Mouse (Mus musculus) hindbrain, postnatal 0 days (tissue): ENCODE measurements around the gene Prl4a1. TPM values are rescaled to one million over a fixed set of nuclear protein-coding genes. Genes with fewer than 3 reads are reported as not detected.
"Not testable (repeated sequence)": the region's sequence is repeated elsewhere in the genome, so short reads cannot be mapped to it uniquely, and the experiment has no call there.

Experiments
- ATAC-seq: fragments of 200-750 bp; cut with Nextera tagmentation; 2 replicates; pipeline ENCODE4 v1.8.0; 2017; ENCODE audit warnings: mild to moderate bottlenecking, moderate TSS enrichment, moderate library complexity
- DNase-seq: peaks from one replicate; pipeline ENCODE4 v3.0.0-alpha.2; 2015; ENCODE audit warnings: low spot score
- H3K27ac ChIP-seq: fragments of 300-500 bp; sonication (generic); 2 replicates; pipeline ENCODE4 v1.5.1; 2014; ENCODE audit warnings: mild to moderate bottlenecking
- H3K27me3 ChIP-seq: fragments of 300-500 bp; sonication (generic); 2 replicates; pipeline ENCODE4 v1.6.1; 2014; ENCODE audit warnings: low read length, mixed read lengths; ENCODE audit not compliant: insufficient read depth
- H3K36me3 ChIP-seq: fragments of 300-500 bp; sonication (generic); 2 replicates; pipeline ENCODE4 v1.6.1; 2014; ENCODE audit warnings: low read length, mixed read lengths; ENCODE audit not compliant: insufficient read depth
- H3K4me1 ChIP-seq: fragments of 300-500 bp; sonication (generic); 2 replicates; pipeline ENCODE4 v1.6.1; 2014; ENCODE audit warnings: antibody characterized with exemption, low read length, mixed read lengths; ENCODE audit not compliant: insufficient read depth
- H3K4me2 ChIP-seq: fragments of 300-500 bp; sonication (generic); 2 replicates; pipeline ENCODE4 v1.6.1; 2014; ENCODE audit warnings: low read depth, mild to moderate bottlenecking, low read length, moderate library complexity, mixed read lengths
- H3K4me3 ChIP-seq: fragments of 300-500 bp; sonication (generic); 2 replicates; pipeline ENCODE4 v1.5.1; 2014; ENCODE audit warnings: low read length
- H3K9ac ChIP-seq: fragments of 300-500 bp; sonication (generic); replicated peaks from 2 replicates; pipeline ENCODE4 v1.6.1; 2014; ENCODE audit warnings: mild to moderate bottlenecking, low read length, moderate library complexity, mixed read lengths
- H3K9me3 ChIP-seq: fragments of 300-500 bp; sonication (generic); 2 replicates; pipeline ENCODE4 v1.6.1; 2016; ENCODE audit warnings: low read length, mixed read lengths
- CTCF ChIP-seq: IDR thresholded peaks from 2 replicates; pipeline ENCODE4 v1.5.1; 2016; ENCODE audit warnings: antibody characterized with exemption, control low read depth, low read depth
- WGBS: fragments of 180-500 bp; shearing (Covaris S2); extraction: QIAGEN DNeasy Blood & Tissue Kit; methylation state at CpG from one replicate; pipeline ENCODE4 v1.1.7; 2014; 5-methylcytosine and 5-hydroxymethylcytosine counted together
- polyA plus RNA-seq: library from polyadenylated mRNA; unstranded; fragments of >200 nt; fragmentation: Nextera tagmentation; extraction: Ambion mirVana; gene quantifications from 2 replicates; pipeline ENCODE4 v1.2.1, GENCODE M21; 2015
- total RNA-seq: library from RNA; depleted of rRNA; stranded (reverse); fragments of >200 nt; gene quantifications from 2 replicates; pipeline ENCODE4 v1.2.3, GENCODE M21; 2014; rRNA removed

The Prl4a1 gene
- total RNA-seq (not detected in 2 replicates), polyA plus RNA-seq (not detected in 2 replicates)

DNA sequence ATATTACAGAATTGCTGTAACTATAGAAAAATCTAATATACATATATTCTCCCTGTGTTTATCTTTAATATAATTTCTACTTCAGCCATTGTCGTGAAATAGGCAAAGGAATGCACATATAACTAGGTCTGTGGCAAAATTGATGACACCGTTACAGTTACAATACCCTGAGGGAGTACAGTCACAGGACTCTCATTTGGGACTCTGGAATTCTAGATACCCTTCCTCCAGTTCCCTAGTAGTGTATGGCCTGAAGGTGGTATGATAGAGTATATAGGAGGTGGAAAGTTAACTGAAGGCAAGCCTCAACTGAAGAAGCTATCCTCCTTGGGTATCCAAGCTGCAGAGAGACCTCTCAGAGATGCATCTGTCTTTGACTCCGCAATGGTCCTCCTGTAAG is at the start of gene Prl4a1:
Prl4a1 (plus strand) TSS at position 301 of the 400 bp plus-strand sequence.
- H3K4me2 ChIP-seq = no peak within 1 kb of the TSS
- DNase-seq = no peak
- no peak for ATAC-seq
- H3K27me3 ChIP-seq = no peaks in the 10 kb centered on the region
- no peak within 1 kb of the TSS for H3K27ac ChIP-seq
- H3K9me3 ChIP-seq = no peaks in the 10 kb centered on the region
- WGBS = 92% methylated on average over 3 of the region's 3 CpGs
- no peaks in the 10 kb centered on the region for H3K4me1 ChIP-seq
- H3K36me3 ChIP-seq = no peaks in the 10 kb centered on the region
- H3K4me3 ChIP-seq = no peak within 1 kb of the TSS
- no peak within 1 kb of the TSS for H3K9ac ChIP-seq
- TF ChIP-seq CTCF = no peak

DNA sequence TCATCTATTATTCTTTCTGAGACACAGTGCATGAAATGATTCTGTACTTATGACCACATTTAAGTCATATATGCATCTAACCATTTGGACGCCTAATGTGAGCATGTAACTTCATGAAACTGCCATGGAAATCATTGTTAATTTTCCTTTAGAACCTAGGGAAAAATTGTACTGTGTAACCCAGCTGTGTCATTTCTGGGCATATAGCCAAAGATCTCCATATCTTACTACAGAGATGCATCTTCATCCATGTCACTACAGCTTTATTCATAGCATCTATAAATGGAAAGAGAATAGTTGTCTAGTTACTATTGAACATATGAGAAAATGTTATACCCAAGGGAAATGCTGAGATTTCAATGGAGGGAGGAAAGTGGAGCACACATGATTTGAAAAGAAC is 43.1 kb upstream of the Prl4a1 start:
- DNase-seq = peak; percentile 52
- no peak for ATAC-seq
- Histone ChIP-seq H3K27me3 (no peaks in the 10 kb centered on the region), H3K36me3 (no peaks in the 10 kb centered on the region), H3K4me2 (no peak overlapping the region), H3K9ac (no peak overlapping the region), H3K4me3 (no peak overlapping the region), H3K9me3 (no peaks in the 10 kb centered on the region), H3K4me1 (no peaks in the 10 kb centered on the region), H3K27ac (no peak overlapping the region)
- no peak for TF ChIP-seq CTCF
- 61% methylated on average over 1 of the region's 1 CpGs for WGBS

DNA sequence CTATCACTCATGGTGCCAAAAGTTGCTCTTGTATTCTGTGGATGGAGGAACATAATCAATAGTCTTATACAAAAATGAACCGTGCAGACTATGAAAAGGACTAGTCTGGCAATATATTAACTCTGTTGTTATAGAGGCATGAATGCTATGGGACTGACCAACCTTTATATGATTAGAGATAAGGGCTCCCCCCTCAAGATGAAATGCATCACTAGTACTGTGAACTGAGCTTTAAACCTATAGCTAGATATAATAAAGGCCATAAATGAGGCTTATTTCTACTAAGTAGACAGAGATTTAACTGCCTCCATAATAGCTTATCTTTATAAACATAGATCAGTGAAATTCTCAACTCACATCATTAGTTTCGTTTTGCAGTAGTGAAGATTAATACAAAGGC is 41.7 kb upstream of the Prl4a1 start:
- 76% methylated on average over 2 of the region's 2 CpGs for WGBS
- not testable (repeated sequence) for H3K4me2 ChIP-seq, H3K27me3 ChIP-seq, H3K9me3 ChIP-seq, ATAC-seq, H3K4me1 ChIP-seq, H3K9ac ChIP-seq, DNase-seq, H3K36me3 ChIP-seq, H3K4me3 ChIP-seq, H3K27ac ChIP-seq

DNA sequence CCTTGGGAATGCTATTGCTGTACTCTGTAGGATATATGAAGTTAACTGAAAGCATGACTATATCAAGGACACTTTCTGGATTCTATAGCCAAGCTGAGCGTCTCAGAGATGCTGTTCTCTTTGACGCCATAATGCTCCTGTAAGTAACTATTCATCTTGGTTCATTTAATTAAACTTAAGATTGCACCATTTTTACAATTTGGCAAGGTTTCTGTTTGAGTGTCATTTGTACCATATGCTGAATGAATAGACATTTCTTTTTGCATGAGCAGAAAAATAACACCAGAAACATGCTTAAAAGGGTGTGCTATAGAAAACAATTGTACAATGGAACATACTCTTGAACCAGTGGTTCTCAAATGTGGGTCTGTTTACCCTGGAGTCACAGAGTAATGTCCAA is 38.4 kb upstream of the Prl4a1 start:
- DNase-seq = no peak
- TF ChIP-seq CTCF = no peak
- Histone ChIP-seq H3K27ac (no peak overlapping the region), H3K27me3 (no peaks in the 10 kb centered on the region), H3K9me3 (no peaks in the 10 kb centered on the region), H3K36me3 (no peaks in the 10 kb centered on the region), H3K9ac (no peak overlapping the region), H3K4me2 (no peak overlapping the region), H3K4me1 (no peaks in the 10 kb centered on the region), H3K4me3 (no peak overlapping the region)
- 86% methylated on average over 2 of the region's 2 CpGs for WGBS
- ATAC-seq = no peak

DNA sequence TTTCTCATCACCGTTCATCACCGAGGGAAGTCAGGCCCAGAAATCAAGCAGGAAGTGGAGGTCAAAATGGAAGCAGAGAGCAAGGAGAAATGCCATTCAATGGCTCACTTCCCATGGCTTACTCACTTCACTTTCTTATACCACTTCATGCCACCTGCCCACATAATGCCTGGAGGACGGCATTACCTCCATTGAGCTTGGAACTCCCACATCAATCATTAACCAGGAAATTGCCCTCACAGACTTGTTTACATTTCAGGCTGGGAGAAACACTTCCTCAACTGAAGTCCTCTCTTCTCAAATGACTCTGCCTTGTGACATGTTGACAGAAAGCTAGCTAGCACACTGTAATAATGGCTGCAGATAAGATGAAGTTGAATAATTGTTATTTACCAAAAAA is 19.5 kb upstream of the Prl4a1 start:
- not testable (repeated sequence) for ATAC-seq, H3K9me3 ChIP-seq, H3K27me3 ChIP-seq, DNase-seq, H3K9ac ChIP-seq, H3K36me3 ChIP-seq, H3K4me3 ChIP-seq, H3K4me2 ChIP-seq, H3K27ac ChIP-seq, H3K4me1 ChIP-seq
- WGBS = 83% methylated on average over 3 of the region's 3 CpGs

DNA sequence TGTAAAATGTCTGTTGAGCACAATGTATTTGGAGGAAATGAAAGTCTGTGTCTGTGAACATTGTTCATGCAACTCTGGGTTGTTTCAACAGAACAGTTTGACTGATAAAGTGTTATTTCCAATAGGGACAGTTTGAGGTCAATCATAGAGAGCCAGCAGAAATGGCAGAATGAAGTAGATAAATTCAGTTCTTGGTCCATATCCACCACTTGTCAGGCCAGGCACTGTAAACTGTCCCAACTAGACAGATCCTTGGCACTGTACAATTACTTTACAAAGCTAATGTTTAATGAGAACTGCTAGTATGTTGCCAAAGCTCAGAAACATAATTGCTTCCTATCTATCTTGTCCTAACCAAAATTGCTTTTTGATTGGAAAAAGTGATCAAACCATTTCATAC is 13.3 kb downstream of the Prl4a1 start:
- DNase-seq (no peak), ATAC-seq (no peak)
- Histone ChIP-seq H3K4me2 (no peak overlapping the region), H3K9ac (no peak overlapping the region), H3K27me3 (no peaks in the 10 kb centered on the region), H3K36me3 (no peaks in the 10 kb centered on the region), H3K4me3 (no peak overlapping the region), H3K27ac (no peak overlapping the region), H3K4me1 (no peaks in the 10 kb centered on the region), H3K9me3 (no peaks in the 10 kb centered on the region)
- no peak for TF ChIP-seq CTCF

DNA sequence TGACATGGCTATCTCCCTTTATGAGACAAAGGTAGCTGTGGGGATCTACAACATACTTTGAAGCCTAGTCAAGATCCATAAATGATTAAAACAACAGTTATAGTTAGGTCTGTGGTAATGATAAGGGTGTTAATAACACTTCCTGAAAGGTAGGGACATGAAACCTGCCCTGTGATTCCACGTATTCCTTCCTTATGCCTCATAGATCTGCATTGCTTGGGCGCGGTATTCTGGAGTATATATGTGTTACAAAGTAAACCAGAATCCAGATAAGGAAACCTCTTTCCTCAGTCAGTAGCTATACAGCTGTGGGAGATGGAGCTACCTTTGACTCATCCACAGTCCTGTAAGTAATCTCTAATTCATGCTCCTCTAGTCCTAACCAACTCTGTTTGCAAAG is 53.3 kb downstream of the Prl4a1 start:
- H3K27ac ChIP-seq = no peak overlapping the region
- H3K9ac ChIP-seq = no peak overlapping the region
- ATAC-seq (no peak), DNase-seq (no peak)
- H3K4me1 ChIP-seq = no peaks in the 10 kb centered on the region
- H3K36me3 ChIP-seq = no peaks in the 10 kb centered on the region
- WGBS = 93% methylated on average over 3 of the region's 3 CpGs
- H3K4me3 ChIP-seq = no peak overlapping the region
- no peaks in the 10 kb centered on the region for H3K27me3 ChIP-seq
- no peak overlapping the region for H3K4me2 ChIP-seq
- TF ChIP-seq CTCF = no peak
- no peaks in the 10 kb centered on the region for H3K9me3 ChIP-seq

Other genes starting within 250 kb of the Prl4a1 start
- gene Prl7c1, start 235.4 kb upstream of the Prl4a1 start, total RNA-seq = not detected in 2 replicates
- not detected in 2 replicates for gene Prl7c1, start 235.4 kb upstream of the Prl4a1 start, polyA plus RNA-seq
- not detected in 2 replicates for gene Prl2a1, start 214.6 kb upstream of the Prl4a1 start, total RNA-seq
- gene Prl2a1, start 214.6 kb upstream of the Prl4a1 start, polyA plus RNA-seq = not detected in 2 replicates
- not detected in 2 replicates for gene Prl2c1, start 166.9 kb upstream of the Prl4a1 start, total RNA-seq
- not detected in 2 replicates for gene Prl2c1, start 166.9 kb upstream of the Prl4a1 start, polyA plus RNA-seq
- not detected in 2 replicates for gene Prl5a1, start 126.3 kb downstream of the Prl4a1 start, total RNA-seq
- not detected in 2 replicates for gene Prl5a1, start 126.3 kb downstream of the Prl4a1 start, polyA plus RNA-seq
- gene Gm11361, start 241.3 kb downstream of the Prl4a1 start, total RNA-seq = 0.47 and 1.0 TPM in 2 replicates
- 0.73 and 1.8 TPM in 2 replicates for gene Gm11361, start 241.3 kb downstream of the Prl4a1 start, polyA plus RNA-seq